Mouse (Mus musculus) splenic B cell, adult 2 months (primary cell): ENCODE results near the gene Bmp7.

ENCODE experiments used
- DNase-seq: peaks from one replicate; pipeline ENCODE4 v3.0.0-alpha.2; 2011; ENCODE audit warnings: low read depth, low spot score
- H3K27me3 ChIP-seq: 2 replicates; pipeline ENCODE4 v1.6.1; 2012; ENCODE audit warnings: mild to moderate bottlenecking, low read length, moderate library complexity, mixed read lengths; ENCODE audit not compliant: control insufficient read depth, poor library complexity, insufficient read depth, severe bottlenecking
- H3K36me3 ChIP-seq: 2 replicates; pipeline ENCODE4 v1.6.1; 2012; ENCODE audit warnings: mild to moderate bottlenecking, low read length, moderate library complexity, mixed read lengths; ENCODE audit not compliant: control insufficient read depth, poor library complexity, insufficient read depth, severe bottlenecking

Gene Bmp7

GRCm38 (mm10) chr2:172906146-172906545 is 34.0 kb downstream of the Bmp7 start:
- no peaks in the 10 kb centered on the region for H3K27me3 ChIP-seq
- no peaks in the 10 kb centered on the region for H3K36me3 ChIP-seq
- no peak for DNase-seq

GRCm38 (mm10) chr2:172905057-172905456 is 35.1 kb downstream of the Bmp7 start:
- DNase-seq, result no peak
- no peaks in the 10 kb centered on the region for H3K36me3 ChIP-seq
- no peaks in the 10 kb centered on the region for H3K27me3 ChIP-seq

GRCm38 (mm10) chr2:172904614-172905013 is 35.5 kb downstream of the Bmp7 start:
- H3K27me3 ChIP-seq, result no peaks in the 10 kb centered on the region
- no peaks in the 10 kb centered on the region for H3K36me3 ChIP-seq
- no peak for DNase-seq

GRCm38 (mm10) chr2:172903523-172903922 is 36.6 kb downstream of the Bmp7 start:
- no peak for DNase-seq
- no peaks in the 10 kb centered on the region for H3K36me3 ChIP-seq
- no peaks in the 10 kb centered on the region for H3K27me3 ChIP-seq

GRCm38 (mm10) chr2:172900954-172901701 is 39.0 kb downstream of the Bmp7 start:
- H3K27me3 ChIP-seq, result no peaks in the 10 kb centered on the region
- H3K36me3 ChIP-seq, result no peaks in the 10 kb centered on the region
- DNase-seq, result no peak

- no peak for DNase-seq
- Histone ChIP-seq H3K36me3 (no peaks in the 10 kb centered on the region), H3K27me3 (no peaks in the 10 kb centered on the region)
Observed at GRCm38 (mm10) chr2:172889756-172890443, 50.2 kb downstream of the Bmp7 start.

GRCm38 (mm10) chr2:172889222-172889621 is 50.9 kb downstream of the Bmp7 start:
- no peaks in the 10 kb centered on the region for H3K36me3 ChIP-seq
- no peaks in the 10 kb centered on the region for H3K27me3 ChIP-seq
- no peak for DNase-seq

GRCm38 (mm10) chr2:172888147-172888546 is 52.0 kb downstream of the Bmp7 start:
- H3K27me3 ChIP-seq, result no peaks in the 10 kb centered on the region
- no peak for DNase-seq
- H3K36me3 ChIP-seq, result no peaks in the 10 kb centered on the region

GRCm38 (mm10) chr2:172885861-172886260 is 54.3 kb downstream of the Bmp7 start:
- no peak for DNase-seq
- H3K27me3 ChIP-seq, result no peaks in the 10 kb centered on the region
- H3K36me3 ChIP-seq, result no peaks in the 10 kb centered on the region

- DNase-seq, result no peak
- H3K36me3 ChIP-seq, result no peaks in the 10 kb centered on the region
- H3K27me3 ChIP-seq, result no peaks in the 10 kb centered on the region
Observed at GRCm38 (mm10) chr2:172884584-172884983, 55.5 kb downstream of the Bmp7 start.

- no peaks in the 10 kb centered on the region for H3K36me3 ChIP-seq
- DNase-seq, result no peak
- H3K27me3 ChIP-seq, result no peaks in the 10 kb centered on the region
Observed at GRCm38 (mm10) chr2:172875201-172875600, 64.9 kb downstream of the Bmp7 start.

GRCm38 (mm10) chr2:172866356-172866755 is 73.8 kb downstream of the Bmp7 start:
- no peak for DNase-seq
- no peaks in the 10 kb centered on the region for H3K36me3 ChIP-seq

GRCm38 (mm10) chr2:172865165-172865564 is 75.0 kb downstream of the Bmp7 start:
- H3K27me3 ChIP-seq, result no peaks in the 10 kb centered on the region
- H3K36me3 ChIP-seq, result no peaks in the 10 kb centered on the region
- DNase-seq, result no peak

More at GRCm38 (mm10) chr2:172866356-172866755, 73.8 kb downstream of the Bmp7 start:
- H3K27me3 ChIP-seq, result no peaks in the 10 kb centered on the region

- no peak for DNase-seq
- Histone ChIP-seq H3K36me3 (no peaks in the 10 kb centered on the region), H3K27me3 (no peaks in the 10 kb centered on the region)
Observed at GRCm38 (mm10) chr2:172864566-172864965, 75.6 kb downstream of the Bmp7 start.

GRCm38 (mm10) chr2:172863469-172863856 is 76.7 kb downstream of the Bmp7 start:
- no peak for DNase-seq
- H3K36me3 ChIP-seq, result no peaks in the 10 kb centered on the region
- H3K27me3 ChIP-seq, result no peaks in the 10 kb centered on the region
